Mouse (Mus musculus) cerebellum, adult 11 months (tissue): Measurements from ENCODE around the gene Rab23.

Experiments
- DNase-seq: peaks from one replicate; pipeline ENCODE4 v3.0.0; 2022

The Rab23 gene

DNA sequence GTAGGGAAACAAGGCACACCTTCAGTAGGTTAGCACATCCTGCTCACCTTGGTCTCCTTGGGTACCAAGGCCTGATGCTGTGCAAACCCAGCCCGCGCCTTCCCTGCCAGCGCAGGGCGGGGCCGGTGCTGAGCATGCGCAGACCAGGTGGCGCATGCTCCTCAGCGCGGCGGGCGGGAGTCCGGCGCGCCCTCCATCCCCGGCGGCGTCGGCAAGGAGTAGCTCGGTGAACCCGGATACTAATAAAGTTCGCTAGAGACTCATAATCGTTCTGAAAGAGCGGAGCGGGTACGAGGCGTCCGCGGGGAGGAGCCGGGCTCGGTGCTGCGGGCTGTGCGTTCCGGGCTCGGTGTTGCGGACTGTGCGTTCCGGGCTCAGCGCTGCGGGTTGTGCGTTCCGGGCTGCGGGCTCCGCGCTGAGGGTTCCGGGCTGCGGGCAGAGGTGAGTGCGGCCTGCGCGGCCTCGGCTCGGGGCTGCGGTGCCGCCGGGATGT, at the start of gene Rab23:
Rab23 (plus strand) TSS at position 155 of the 493 bp plus-strand sequence.
- peak; percentile 83 for DNase-seq

DNA sequence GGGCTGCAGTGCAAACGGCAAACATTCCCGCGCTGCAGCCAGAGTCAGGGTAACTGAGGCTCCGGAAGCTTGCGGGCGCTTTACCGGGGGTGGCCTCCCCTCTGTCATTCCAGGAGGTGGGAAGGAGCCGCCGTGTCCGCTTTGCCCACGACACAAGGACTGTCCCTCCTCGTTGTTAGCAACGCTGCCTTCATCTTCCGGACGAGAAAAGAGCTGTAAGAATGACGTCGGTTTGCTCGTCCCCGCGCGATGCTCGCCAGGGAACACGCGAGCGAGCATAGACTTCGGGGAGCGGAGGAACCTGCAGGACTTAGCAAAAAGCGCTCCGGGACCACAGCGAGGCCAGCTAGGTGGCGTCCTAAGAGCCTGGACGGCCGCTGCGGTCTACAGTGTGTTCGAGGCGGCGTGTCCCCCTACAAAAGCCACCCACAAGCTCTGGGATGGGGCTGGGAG, 49.5 kb upstream of the Rab23 start:
- peak; percentile 49 for DNase-seq

DNA sequence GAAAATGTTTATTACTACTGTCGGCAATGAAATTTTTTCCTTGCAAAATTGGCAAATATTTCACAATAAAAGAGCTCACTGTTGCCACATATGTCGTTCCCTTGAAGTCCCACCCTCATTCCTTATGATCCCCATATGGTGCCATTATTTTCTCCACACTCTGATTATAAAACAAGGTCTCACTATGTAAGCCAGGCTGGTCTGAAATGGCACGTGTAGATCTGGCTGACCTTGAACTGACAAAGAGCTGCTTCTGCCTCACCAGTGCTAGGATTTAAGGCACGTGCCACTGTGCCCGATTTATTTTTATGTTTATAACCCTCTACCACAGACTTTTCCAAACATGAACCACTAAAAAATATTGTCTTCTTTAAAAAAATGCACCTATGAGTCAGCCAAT, 48.2 kb upstream of the Rab23 start:
- DNase-seq, result no peak

DNA sequence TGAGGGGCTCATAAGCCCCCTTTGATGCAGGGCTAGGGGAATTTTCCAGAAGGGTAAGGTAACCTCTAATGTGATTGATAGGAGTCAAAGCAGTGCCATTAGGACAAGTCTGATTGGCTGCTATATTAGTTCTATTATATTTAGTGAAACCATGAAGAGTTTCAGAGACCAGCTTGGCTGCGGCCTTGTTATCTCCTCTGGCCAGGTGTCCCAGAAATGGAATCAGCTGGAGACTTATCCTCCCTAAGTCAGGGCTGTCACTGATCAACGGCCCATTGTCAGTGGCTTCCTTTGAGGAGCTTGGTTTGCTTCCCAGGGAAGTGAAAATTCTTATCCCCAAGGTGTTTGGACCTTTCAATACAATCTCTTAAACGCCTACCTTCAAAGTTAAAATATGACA, 47.6 kb upstream of the Rab23 start:
- no peak for DNase-seq

DNA sequence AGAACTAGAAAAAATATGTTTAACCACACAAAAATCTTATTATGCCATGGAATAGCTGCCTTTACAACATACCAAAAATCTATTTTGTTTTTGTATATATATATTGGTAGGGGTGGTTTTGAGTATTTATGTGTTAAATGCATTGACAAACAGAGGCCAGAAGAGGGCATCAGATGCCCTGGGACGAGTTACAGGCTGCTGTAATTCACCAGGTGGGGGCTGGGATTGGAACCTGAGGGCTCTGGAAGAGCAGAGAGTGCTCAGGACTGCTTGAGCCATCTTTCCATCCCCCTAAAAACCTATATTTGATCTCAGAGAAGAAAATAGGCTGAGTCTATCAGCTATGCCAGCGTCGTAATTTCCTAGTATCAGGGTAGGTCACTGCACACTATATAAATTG, 47.2 kb upstream of the Rab23 start:
- peak; percentile 20 for DNase-seq

DNA sequence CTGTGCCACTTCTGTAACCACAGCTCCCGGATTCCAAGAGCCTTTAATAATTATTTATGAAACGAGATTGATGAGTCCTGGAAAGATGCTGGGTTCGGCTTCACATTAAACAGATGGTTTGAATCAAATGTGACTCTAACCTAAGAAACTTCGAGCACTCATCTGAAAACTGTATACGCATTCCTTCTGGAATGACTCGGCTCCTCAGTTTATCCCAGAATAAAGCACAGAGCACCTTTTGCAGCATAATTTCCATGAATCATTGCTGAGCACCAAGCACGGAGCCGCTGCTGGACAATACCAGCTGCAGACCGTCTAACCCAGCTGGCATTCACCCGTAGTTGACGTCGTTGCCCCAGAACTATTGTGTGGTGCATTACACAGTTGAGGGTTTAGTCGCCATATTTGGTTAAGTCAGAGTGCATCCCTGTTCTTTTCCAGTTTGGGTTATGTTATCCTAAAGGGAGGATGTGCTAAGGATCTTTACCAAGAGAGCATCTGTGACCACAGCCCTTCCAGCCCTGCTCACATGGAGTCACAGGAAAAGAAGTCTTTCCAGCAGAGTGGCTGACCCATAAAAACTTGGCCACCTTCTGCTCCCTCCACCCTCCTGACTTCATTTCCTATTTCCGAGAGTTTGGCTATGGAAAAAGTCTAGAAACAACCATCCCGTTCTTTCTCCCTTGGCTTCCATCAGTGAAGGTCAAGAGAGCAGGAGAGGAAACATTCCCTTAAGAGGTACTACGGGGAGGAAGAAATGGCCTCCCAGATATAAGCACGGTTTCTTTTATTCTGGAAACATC, 46.3 kb upstream of the Rab23 start:
- no peak for DNase-seq

DNA sequence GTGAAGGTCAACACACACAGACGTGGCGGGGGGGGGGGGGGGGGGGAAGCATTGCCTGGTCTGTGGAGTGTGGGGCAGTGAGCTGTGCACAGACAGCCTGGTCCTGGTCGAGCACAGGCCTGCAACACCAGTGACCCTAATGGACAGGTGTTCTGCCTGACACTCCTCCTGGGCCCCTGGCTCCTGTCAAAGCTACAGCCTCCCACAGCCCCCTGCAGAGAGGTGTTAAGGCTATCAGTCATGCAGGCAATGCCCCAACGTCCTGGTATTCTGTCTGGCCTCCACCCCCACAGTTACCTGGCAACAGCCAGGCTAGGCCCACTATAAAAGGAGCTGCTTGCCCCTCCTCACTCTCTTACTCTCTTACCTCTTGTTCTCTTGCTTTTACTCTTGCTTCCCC, 39.3 kb upstream of the Rab23 start:
- DNase-seq, result no peak

DNA sequence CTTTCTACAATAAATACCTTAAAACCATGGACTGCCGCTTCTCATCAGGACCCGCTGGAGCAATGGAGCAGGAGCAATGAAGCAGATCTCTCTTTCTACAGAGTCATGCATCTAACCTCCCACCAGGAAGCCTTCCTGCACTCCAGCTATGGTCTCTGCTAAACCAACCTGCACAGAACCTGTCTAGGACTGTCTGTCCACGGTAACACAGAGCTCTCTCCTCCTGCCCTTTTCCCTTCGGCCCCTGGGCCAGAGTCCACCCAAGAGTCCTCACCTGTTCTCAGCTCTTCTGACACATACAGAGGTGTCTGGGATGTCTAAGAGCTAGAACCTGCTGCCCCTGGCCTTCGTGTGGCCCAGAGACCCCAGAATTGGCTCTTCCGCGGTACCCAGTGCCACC, 38.8 kb upstream of the Rab23 start:
- DNase-seq, result no peak

DNA sequence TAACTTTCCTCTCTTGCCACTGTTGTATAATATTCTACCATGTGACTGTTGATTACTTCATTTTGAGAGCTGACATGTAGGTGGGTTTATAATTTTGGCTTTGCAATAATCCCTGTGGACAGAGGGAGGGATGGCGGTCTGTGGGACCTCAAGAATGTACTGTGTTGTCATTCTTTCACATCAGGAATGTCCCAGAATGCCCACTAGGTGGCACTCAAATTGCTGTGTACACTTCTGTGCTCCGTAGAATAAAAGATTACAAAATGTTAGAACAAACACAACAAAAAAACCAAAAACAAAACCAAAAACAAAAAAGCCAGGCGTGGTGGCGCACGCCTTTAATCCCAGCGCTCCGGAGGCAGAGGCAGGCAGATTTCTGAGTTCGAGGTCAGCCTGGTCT, 35.2 kb upstream of the Rab23 start:
- no peak for DNase-seq

DNA sequence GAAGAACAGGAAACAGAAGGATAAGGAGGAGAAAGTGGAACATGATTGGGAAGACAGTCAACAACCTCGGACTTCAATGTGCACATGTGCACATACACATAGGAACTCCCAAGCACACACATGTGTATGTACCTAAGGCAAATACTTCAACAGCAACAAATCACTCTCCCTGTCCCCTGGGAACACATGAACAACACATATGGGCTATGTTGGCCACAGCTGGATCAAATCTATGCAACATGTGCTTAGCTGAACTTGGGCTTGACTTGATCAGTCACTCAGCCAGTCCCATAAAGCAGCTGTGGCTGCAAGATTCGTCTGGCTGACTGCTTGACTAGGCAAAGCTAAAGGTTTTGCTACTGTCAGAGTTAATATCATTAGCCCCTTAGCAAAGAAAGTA, 30.9 kb upstream of the Rab23 start:
- DNase-seq, result no peak

DNA sequence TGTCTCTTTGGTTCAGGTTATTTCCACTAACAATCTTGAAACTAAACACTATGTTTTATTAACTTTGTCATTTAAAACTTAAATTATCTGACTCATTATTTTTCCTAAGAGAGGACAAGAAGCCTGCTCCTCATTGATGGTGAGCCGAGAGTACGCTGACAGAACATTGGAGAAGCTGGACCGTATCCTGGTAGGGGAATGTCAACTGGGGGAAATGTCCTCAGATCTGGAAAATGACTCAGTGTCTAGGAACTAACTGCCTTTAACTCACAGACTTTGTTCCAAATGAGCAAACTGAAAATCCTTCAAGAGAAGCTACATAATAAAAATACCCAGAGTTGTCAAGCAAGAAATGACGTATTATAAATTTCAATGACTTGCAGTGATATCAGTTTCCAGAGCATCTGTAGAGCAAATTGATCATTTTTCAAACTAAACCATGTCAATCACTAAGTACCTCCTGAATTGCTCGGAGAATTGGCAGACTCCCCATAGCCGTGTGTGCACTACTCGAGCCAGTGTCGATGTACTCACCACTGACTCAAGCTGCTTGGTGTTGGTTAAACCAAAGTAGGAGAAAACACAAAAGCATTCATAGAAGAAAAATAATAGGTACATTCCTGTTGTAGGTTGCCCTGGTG, 30.1 kb upstream of the Rab23 start:
- no peak for DNase-seq

DNA sequence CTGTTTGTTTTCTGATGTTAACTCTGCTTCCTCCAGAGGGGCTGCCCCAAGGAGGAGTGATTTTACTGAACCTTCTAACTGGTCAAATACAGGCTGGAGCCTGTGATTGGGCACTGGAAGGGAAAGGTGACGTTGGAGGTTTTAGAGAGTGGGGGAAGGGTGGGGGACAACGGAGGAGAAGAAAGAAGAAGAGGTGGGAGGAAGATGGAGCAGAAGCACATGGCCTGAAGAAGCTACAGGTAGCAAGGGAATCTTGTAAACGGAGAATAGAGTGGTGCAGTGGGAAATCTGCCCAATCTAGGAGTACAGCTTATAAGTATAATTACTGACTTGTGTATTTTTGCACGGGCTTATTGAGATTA, 29.6 kb upstream of the Rab23 start:
- no peak for DNase-seq

DNA sequence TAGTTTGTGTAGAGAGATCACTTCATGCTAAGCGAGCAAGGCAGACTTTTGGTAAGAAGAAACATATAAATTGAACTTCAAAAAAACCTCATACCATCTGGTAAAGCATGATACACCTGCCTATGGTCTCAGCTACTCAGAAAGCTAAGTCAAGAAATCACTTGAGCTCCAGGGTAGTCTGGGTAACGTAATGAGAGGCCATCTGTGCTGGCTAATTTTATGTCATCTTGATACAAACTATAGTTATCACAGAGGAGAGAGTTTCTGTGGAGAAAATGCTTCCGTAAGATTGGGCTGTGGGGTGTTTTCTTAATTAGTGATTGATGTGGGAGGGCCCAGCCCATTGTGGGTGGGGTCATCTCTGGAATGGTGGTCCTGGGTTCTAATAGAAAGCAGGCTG, 25.8 kb upstream of the Rab23 start:
- no peak for DNase-seq

DNA sequence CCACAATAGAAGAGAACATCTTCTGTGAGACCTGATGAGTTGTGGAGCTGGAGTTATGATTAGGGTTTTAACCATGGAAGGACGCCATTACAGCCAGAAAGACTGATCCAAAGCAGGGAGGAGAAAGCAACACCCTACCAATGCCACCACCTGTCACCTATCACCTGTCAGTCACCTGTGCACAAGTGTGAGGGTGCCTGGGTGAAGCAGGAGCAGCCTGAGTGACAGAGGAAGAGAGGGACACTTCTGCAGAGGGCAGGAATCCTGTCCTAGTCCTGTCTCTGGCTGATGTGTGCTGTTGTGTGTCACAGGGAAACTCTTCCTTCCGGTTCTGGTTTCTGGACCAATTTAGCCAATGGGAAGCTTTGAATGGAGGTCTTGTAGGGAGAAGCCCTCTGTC, 23.7 kb upstream of the Rab23 start:
- DNase-seq, result no peak

DNA sequence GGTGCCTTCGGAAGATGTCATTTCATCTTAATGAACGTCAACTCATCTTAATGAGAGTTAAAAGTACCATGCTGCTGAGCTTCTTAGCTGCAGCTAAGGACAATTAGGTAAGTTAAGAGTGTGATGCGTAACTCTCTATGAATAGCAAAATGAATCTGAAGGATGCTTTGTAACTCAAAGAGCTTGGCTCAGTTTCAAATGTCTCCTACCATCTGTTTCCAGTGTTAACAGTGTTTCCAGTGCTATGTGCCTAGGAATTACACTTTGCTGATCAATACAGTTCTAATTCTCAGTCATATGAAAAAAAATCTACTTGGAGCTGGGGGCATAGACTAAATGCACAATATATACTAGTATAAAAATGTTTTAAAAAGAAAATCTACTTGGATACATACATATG, 18.4 kb upstream of the Rab23 start:
- DNase-seq, result no peak

DNA sequence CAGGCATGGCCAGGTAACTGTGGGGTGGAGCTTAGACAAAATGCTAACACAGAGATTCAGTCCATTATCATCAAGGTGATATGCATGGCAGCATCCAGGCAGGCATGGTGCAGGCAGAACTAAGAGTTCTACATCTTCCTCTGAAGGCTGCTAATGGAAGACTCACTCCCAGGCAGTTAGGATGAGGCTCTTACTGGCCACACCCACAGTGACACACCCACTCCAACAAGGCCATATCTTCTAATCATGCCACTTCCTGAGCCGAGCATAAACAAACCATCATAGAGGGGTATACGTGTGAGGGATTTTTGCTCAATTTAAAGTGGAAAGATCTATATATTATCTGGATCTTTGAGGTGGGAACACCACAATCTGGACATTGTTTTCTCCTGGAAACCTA, 10.1 kb upstream of the Rab23 start:
- no peak for DNase-seq

DNA sequence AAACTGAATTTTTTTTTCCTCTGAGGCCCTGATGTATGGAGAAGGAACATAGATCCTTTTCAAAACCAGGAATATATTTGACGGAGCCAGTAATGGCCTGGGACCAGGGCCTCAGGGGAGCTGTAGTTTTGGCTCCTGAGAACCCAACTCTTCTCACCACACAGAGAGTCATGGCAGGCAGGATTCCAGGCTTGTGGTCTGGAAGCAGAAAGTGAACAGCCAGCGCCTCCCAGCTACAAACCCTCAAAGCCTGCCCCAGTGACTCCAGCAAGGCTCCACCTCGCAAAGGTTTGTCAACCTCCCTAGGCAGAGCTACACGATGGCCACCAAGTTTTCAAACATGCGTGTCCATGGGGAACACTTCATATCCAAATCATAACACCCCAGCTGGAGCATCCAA, 7.7 kb upstream of the Rab23 start:
- DNase-seq, result no peak

DNA sequence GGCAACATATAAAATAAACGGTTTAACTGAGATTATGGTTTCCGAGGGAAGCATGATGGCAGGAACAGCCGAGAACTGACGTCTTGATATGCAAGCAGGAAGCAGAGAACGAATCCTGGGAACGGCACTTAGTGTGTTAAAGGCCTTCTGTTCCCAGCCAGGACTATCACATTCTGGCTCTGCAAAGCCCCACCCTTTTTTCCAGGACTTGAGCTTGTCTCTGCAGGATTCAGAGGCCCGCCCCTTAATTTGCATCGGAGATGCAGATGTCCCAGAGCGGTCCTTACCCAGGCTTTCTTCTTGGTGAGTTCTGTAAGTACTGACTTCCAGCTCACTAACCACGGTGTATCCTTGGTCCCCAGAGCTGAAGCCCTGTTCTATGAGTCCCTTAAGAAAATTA, 4.9 kb upstream of the Rab23 start:
- DNase-seq, result no peak

DNA sequence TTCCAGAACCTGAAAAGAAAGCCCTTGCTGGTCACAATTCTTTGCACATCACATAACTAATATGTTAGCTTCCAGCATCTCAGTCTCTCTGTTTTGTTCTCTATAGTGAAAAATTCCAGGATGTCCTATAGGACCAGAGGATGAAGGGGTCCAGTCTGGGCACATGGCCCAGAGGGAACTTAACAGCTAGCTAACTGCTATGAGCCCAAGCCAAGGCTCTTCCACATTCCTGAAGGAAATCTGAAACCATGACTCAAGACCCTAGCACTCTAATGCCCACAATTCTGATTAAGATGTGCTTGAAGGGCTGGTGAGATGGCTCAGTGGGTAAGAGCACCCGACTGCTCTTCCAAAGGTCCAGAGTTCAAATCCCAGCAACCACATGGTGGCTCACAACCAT, 2.1 kb upstream of the Rab23 start:
- DNase-seq, result no peak

DNA sequence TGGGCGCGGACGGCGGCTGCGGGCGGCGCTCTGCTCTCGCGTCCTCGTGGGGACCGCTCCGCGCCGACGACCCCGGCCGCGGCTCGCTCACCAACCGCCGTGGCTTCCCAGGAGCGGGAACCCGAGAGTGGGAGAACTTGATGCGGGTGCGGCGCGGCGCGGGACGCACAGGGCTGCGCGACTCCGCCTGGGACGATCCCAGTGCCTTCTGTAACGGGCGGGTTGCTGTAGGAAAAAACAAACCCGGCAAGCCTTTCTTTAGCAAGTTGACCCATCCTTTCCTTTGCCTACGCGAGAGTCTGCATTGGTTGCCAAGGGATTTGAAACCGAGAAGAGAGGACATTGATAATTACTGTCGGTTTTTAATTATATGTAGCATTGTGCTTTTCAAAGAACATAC, 544 bp downstream of the Rab23 start:
- DNase-seq, result no peak

DNA sequence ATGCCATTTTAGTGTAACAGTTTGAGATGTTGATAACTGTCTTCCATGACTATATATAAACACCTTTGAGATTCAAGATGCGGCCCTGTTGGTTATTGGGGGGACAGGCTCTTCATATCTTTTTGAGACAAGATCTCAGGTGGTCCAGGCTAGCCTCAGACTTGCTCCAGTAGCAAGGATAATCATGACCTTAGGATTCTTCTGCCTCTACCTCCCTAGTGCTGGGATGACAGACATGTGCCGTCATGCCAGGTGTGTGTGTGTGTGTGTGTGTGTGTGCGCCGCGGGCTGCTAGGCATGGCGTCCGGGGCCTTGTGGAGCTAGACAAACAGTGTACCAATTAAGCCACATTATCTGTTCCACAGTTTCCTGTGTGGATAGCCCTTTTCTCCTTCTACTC, 1.3 kb downstream of the Rab23 start:
- no peak for DNase-seq

DNA sequence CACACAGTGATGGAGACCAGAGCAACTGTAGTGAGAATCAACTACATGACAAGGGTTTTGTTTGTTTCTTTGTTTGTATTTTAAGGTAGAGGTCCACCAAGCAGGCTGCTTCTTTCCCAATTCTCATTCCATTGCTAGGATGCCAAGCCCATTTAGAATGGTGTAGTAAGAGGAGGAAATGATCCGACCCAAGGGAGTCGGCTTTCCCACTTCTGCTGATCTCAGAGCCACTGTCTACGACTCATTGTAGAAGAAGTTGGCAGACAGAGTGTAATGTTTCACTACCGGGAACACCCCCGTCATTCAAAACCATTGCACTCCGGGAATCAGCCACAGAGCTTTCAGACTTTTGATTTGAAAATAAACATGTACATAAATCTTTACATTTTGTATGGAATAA, 4.8 kb downstream of the Rab23 start:
- DNase-seq, result no peak

DNA sequence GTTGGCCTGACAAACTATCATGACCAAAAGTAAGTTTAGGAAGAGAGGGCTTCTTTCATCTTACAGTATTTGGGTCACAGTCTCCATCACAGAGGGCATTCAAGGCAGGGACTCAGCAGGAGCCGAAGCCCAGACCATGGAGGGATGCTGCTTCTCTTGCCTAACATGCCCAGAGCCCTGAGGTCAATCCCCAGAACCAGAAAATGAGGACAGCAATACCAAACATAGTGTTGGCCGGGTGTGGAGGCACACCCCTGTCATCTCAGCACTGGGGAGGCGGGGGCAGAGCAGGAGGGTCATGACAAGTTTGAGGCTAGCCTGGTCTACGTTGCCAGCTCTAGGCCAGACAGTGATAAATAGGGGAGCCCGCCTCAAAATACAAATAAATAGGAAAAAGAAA, 5.4 kb downstream of the Rab23 start:
- no peak for DNase-seq

DNA sequence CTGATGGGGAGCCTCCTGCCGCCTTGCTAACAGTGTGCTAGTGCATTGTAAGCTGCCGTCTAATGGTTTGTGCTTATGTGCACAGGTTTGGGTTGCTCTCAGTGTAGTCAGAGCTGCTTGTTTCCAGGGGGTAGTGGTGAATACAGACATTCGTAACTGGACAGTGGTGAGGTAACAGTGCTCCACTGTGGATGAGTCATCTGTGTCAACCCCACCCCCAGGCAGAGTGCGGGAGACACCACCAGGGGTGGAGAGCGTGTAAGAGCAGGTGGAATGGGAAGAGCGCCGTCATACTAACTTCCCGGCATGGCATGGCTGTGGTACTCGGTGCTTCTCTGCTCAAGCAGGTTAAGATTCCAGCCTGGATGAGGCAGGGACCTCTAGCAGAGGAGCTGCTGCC, 13.4 kb downstream of the Rab23 start:
- no peak for DNase-seq
